Mouse (Mus musculus) liver, postnatal 0 days (tissue): ENCODE results near the gene Olfr955. TPM values are rescaled to one million over a fixed set of nuclear protein-coding genes. Genes with fewer than 3 reads are reported as not detected.
A peak's percentile ranks its signal among the peaks of the same experiment; 100 is the strongest.

Experiments
- ATAC-seq: fragments of 200-750 bp; cut with Nextera tagmentation; 2 replicates; pipeline ENCODE4 v1.8.0; 2017; ENCODE audit warnings: mild to moderate bottlenecking, moderate library complexity
- DNase-seq: peaks from one replicate; pipeline ENCODE4 v3.0.0-alpha.2; 2016
- H3K27ac ChIP-seq: fragments of 300-500 bp; sonication (generic); 2 replicates; pipeline ENCODE4 v1.5.1; 2014; ENCODE audit warnings: antibody characterized with exemption, moderate library complexity, mild to moderate bottlenecking, low read depth
- H3K27me3 ChIP-seq: fragments of 300-500 bp; sonication (generic); 2 replicates; pipeline ENCODE4 v1.6.1; 2014; ENCODE audit warnings: low read length, control low read depth, mixed read lengths; ENCODE audit not compliant: insufficient read depth
- H3K36me3 ChIP-seq: fragments of 300-500 bp; sonication (generic); replicated peaks from 2 replicates; pipeline ENCODE4 v1.6.1; 2014; ENCODE audit warnings: mild to moderate bottlenecking, control low read depth, low read length, moderate library complexity, mixed read lengths; ENCODE audit not compliant: insufficient read depth
- H3K4me1 ChIP-seq: fragments of 300-500 bp; sonication (generic); 2 replicates; pipeline ENCODE4 v1.6.1; 2014; ENCODE audit warnings: antibody characterized with exemption, mild to moderate bottlenecking, control low read depth; ENCODE audit not compliant: insufficient read depth
- H3K4me2 ChIP-seq: fragments of 300-500 bp; sonication (generic); 2 replicates; pipeline ENCODE4 v1.6.1; 2014; ENCODE audit warnings: low read depth, mild to moderate bottlenecking, low read length, moderate library complexity, mixed read lengths
- H3K4me3 ChIP-seq: fragments of 300-500 bp; sonication (generic); 2 replicates; pipeline ENCODE4 v1.5.1; 2014; ENCODE audit warnings: low read depth, low read length
- H3K9ac ChIP-seq: fragments of 300-500 bp; sonication (generic); replicated peaks from 2 replicates; pipeline ENCODE4 v1.6.1; 2014; ENCODE audit warnings: mild to moderate bottlenecking, moderate library complexity
- H3K9me3 ChIP-seq: fragments of 300-500 bp; sonication (generic); 2 replicates; pipeline ENCODE4 v1.6.1; 2016; ENCODE audit warnings: mild to moderate bottlenecking, control low read depth, low read length, mixed read lengths
- CTCF ChIP-seq: sonication (generic); IDR thresholded peaks from 2 replicates; pipeline ENCODE4 v1.5.1; 2016; ENCODE audit warnings: antibody characterized with exemption, low read depth
- EP300 ChIP-seq: IDR thresholded peaks from 2 replicates; pipeline ENCODE4 v1.6.1; 2016; ENCODE audit warnings: antibody characterized with exemption, low read depth, mild to moderate bottlenecking
- WGBS: fragments of 180-500 bp; shearing (Covaris S2); extraction: QIAGEN DNeasy Blood & Tissue Kit; methylation state at CpG from one replicate; pipeline ENCODE4 v1.1.7; 2014; ENCODE audit not compliant: insufficient replicate concordance; 5-methylcytosine and 5-hydroxymethylcytosine counted together
- polyA plus RNA-seq: library from polyadenylated mRNA; unstranded; fragments of >200 nt; fragmentation: Nextera tagmentation; extraction: Ambion mirVana; gene quantifications from 2 replicates; pipeline ENCODE4 v1.2.1, GENCODE M21; 2015

Gene Olfr955
- polyA plus RNA-seq: not detected in 2 replicates

GRCm38 (mm10) chr9:39471844-39472243 lies at the start of gene Olfr955:
Gene Olfr955 (minus strand): TSS chr9:39471944.
- ATAC-seq (no peak), DNase-seq (no peak)
- Histone ChIP-seq H3K4me2 (no peak within 1 kb of the TSS), H3K27ac (no peak within 1 kb of the TSS), H3K4me3 (no peak within 1 kb of the TSS), H3K36me3 (no peaks in the 10 kb centered on the region), H3K4me1 (no peaks in the 10 kb centered on the region), H3K9ac (no peak within 1 kb of the TSS), H3K9me3 (no peaks in the 10 kb centered on the region), H3K27me3 (no peaks in the 10 kb centered on the region)
- WGBS: 45% methylated on average over 1 of the region's 1 CpGs
- TF ChIP-seq EP300 (no peak), CTCF (no peak)

GRCm38 (mm10) chr9:39518595-39518994 lies 46.9 kb upstream of the Olfr955 start:
- no peak for DNase-seq
- no peak overlapping the region for H3K4me2 ChIP-seq
- no peaks in the 10 kb centered on the region for H3K9me3 ChIP-seq
- ATAC-seq: no peak
- H3K4me3 ChIP-seq: no peak overlapping the region
- no peaks in the 10 kb centered on the region for H3K27me3 ChIP-seq
- H3K4me1 ChIP-seq: no peaks in the 10 kb centered on the region
- H3K27ac ChIP-seq: no peak overlapping the region
- H3K36me3 ChIP-seq: no peaks in the 10 kb centered on the region
- no peak overlapping the region for H3K9ac ChIP-seq
- TF ChIP-seq CTCF: no peak
- TF ChIP-seq EP300: no peak

DNA sequence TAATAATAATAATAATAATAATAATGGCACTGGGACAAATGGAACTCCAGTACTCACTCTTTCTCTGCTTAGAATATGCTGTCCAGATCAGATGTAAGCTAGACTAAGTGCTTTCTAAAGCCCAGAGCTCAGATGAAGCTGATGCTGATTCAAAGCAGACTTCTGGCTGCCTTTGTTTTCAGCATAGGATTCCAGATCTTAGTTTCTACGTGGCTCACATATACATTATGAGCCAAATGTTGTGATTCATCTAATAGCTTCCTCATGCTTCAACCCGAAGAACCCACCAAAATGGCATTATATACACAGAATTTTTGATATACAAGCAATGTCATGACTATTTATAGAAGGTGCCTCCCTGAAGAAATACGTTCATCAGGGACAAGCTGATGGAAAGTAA lies 43.8 kb upstream of the Olfr955 start, which contains the start of gene Olfr957:
Olfr957 (minus strand) TSS at position 279 of the 400 bp plus-strand sequence.
- 56% methylated on average over 3 of the region's 3 CpGs for WGBS
- Histone ChIP-seq H3K36me3 (no peaks in the 10 kb centered on the region), H3K9ac (no peak within 1 kb of the TSS), H3K27ac (no peak within 1 kb of the TSS), H3K27me3 (no peaks in the 10 kb centered on the region), H3K4me2 (no peak within 1 kb of the TSS), H3K4me1 (no peaks in the 10 kb centered on the region), H3K9me3 (no peaks in the 10 kb centered on the region), H3K4me3 (no peak within 1 kb of the TSS)
- TF ChIP-seq CTCF (no peak), EP300 (no peak)
- DNase-seq (no peak), ATAC-seq (no peak)

DNA sequence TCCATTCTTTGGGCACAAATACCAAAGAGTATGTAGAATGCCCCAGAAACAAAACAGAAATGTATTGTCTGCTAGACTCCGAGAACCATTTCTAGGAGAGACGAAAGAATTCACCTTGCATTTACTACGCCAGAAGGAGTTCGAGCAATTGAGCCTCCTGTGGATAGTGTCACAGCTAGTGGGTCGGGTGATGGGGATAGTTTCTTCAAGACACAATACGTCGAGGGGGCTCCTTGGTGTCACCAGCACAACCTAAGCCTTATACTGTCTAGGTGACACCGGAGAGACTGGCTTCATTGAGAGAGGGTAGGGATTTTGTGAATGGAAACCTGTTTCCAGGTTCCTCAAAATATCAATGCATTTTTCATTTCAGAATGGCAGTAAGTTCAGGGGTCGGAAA lies 37.7 kb upstream of the Olfr955 start:
- H3K27ac ChIP-seq: no peak overlapping the region
- no peak for DNase-seq
- H3K27me3 ChIP-seq: no peaks in the 10 kb centered on the region
- 63% methylated on average over 9 of the region's 9 CpGs for WGBS
- no peak overlapping the region for H3K4me3 ChIP-seq
- no peaks in the 10 kb centered on the region for H3K9me3 ChIP-seq
- no peak overlapping the region for H3K4me2 ChIP-seq
- ATAC-seq: no peak
- H3K36me3 ChIP-seq: no peaks in the 10 kb centered on the region
- no peaks in the 10 kb centered on the region for H3K4me1 ChIP-seq
- H3K9ac ChIP-seq: no peak overlapping the region
- no peak for TF ChIP-seq EP300

DNA sequence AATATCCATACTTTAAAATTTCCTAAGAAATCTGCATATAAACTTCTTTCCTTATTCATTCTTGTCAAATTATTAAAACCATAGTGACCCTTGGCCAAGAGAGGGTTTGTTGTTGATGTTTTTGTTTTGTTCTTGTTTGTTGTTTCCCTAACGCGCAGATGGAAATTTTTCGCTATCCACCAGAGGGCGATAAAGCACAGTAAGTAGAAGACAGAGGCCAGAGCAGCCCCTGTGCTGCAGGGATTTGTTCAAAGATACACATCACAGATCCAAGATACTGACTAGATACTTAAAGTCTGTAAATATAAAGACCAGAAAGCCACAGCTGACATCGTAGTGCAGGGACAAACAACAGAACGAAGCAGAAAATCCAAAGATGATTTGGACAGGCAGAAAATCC lies 37.3 kb upstream of the Olfr955 start:
- Histone ChIP-seq H3K4me2 (no peak overlapping the region), H3K27me3 (no peaks in the 10 kb centered on the region), H3K4me1 (no peaks in the 10 kb centered on the region), H3K27ac (no peak overlapping the region), H3K9me3 (no peaks in the 10 kb centered on the region), H3K9ac (no peak overlapping the region), H3K36me3 (no peaks in the 10 kb centered on the region), H3K4me3 (no peak overlapping the region)
- 9% methylated on average over 6 of the region's 6 CpGs for WGBS
- ATAC-seq (no peak), DNase-seq (peak; percentile 15)
- TF ChIP-seq EP300: no peak
- TF ChIP-seq CTCF: peak; percentile 60

- Histone ChIP-seq H3K27me3 (no peaks in the 10 kb centered on the region), H3K4me2 (no peak within 1 kb of the TSS), H3K4me1 (no peaks in the 10 kb centered on the region), H3K4me3 (no peak within 1 kb of the TSS), H3K27ac (no peak within 1 kb of the TSS), H3K9me3 (no peaks in the 10 kb centered on the region), H3K9ac (no peak within 1 kb of the TSS), H3K36me3 (no peaks in the 10 kb centered on the region)
- 81% methylated on average over 2 of the region's 2 CpGs for WGBS
- no peak for ATAC-seq
- no peak for DNase-seq
- no peak for TF ChIP-seq CTCF
- no peak for TF ChIP-seq EP300
Observed at GRCm38 (mm10) chr9:39493895-39494294, 22.2 kb upstream of the Olfr955 start, which contains the start of gene Olfr44. Gene Olfr44 (minus strand): TSS chr9:39493995.

DNA sequence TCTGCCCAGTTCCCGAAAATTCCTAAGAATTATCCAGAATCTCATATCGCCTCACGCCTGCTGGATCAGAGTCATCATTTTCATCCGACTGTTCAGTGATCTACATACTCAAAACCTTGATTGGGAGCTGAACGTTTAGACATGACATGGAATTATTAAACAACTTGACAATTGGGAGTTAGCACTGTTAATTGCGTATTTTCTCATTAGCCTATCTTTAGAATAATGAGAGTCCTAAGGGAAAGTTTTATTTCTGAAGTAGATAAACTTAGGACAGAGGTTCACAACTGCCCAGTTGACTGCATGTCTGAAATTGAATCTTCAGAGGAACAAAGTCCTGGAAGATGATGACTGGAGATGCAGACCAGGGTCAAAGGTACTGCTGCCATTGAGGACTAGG lies 15.3 kb downstream of the Olfr955 start, which contains the start of gene Olfr954:
Olfr954 (plus strand) TSS at position 301 of the 400 bp plus-strand sequence.
- Histone ChIP-seq H3K4me2 (no peak within 1 kb of the TSS), H3K4me1 (no peaks in the 10 kb centered on the region), H3K27me3 (no peaks in the 10 kb centered on the region), H3K9ac (no peak within 1 kb of the TSS), H3K27ac (no peak within 1 kb of the TSS), H3K9me3 (no peaks in the 10 kb centered on the region), H3K36me3 (no peaks in the 10 kb centered on the region), H3K4me3 (no peak within 1 kb of the TSS)
- no peak for ATAC-seq
- WGBS: 68% methylated on average over 6 of the region's 6 CpGs
- TF ChIP-seq CTCF (no peak), EP300 (no peak)
- no peak for DNase-seq
